Mouse (Mus musculus) kidney, postnatal 36 days (tissue): Measurements from ENCODE around the gene Crnn.

Source experiments
- DNase-seq, 2 experiments: peaks; one replicate each; pipeline ENCODE4 v3.0.0; 2021 to 2022; ENCODE audit warnings: mixed read lengths in 2 of 2

Gene Crnn

DNA sequence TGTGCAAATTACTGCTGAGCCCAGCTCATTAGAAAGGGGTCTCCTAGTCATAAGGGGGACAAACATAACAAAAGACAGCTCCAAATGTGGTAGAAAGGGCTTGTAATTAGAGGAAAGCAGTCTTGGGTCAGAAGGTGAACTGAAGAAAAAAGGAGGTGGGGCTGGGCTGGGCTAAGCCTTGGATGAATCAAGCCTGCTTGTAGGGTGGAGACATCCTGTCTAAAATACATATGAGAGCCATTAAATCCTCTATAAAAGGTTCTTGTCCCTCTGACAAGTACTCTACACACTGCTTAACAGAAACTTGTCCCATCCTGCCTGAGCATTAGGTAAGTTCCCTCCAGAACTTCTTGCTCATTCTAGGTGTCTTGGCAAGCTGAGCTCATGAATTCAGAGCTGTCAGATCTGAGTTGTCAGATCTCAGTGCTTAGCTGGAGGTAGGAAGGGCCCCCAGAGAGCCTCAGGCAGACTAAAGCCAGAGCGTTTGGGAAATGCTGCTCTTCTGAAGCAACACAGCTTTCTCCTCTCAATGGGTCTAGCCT lies at the start of gene Crnn:
Gene Crnn (plus strand): TSS at position 278 of the 542 bp plus-strand sequence.
- DNase-seq, result no peak

DNA sequence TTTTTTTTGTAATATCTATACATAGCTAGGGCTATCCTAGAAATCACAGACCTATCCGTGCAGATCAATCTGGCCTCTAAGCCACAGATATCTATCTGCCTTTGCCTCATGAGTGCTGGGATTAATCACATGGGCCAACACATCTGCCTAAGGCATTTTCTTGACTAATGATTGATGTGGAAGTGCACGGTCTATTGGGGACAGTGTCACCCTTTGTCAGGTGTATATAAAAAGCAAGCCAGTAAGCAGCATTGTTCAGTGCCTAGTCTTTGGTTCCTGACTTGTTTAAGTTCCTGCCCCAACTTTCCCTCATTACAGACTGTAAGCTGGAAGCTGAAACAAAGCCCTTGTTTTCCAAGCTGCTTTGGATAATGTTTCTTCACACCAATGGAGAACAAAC lies 48.1 kb upstream of the Crnn start:
- DNase-seq, result no peak

DNA sequence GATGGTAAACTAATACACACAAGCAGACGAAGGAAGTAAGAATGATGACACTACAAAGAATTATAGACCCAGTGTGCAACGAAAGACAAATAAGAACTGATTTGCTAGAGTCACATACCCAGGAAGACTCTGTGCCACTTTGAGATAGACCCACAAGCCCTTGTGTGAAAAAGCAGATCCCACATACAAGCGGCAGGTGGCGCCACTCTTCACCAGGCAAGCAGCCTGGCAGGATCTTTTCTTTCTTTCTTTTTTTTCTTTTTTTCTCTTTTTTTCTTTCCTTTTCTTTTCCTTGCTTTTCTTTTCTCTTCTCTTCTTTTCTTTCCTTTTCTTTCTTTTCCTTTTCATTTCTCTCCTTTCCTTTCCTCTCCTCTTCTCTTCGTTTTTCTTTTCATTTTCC lies 32.9 kb upstream of the Crnn start:
- peak; percentile 11 to 55 for DNase-seq

DNA sequence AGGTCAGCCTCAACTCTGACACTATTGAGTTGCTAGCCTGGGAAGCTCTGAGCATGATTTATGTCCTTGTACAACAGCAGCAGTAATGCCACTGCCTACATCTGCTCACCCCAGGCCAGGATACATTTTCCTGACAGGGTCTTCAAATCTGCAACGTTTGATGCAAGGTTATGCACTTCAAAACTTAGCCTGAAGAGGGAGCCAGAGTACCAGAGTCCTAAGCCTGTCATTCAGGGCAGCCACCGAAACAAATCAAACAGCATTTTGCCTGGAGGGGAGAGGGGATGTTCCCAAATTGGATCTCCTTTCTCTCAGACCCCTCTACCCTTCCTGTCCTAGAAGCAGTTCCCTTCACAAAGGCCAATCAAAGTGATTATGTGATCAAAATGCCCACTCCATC lies 30.1 kb upstream of the Crnn start:
- DNase-seq, result peak; percentile 17 to 61

DNA sequence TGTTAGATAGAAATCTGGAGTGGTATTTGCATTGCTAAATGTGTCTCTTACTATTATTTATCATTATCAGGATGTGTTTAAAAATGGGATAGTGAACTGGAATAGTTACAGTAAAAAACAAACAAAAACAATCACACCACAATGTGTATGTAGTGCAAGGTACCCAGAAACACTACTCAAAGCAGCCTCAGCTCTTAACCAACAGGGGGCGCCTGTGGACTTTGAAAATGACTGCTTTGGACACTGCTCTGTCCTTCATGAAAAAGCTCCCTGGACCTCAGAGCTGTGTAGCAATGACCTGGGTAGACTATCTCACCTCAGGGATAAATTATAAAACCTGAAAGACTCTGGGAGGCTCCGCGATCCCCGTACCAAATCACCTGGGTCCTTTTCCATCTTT lies 25.5 kb upstream of the Crnn start:
- DNase-seq, result peak; percentile 11 to 44

DNA sequence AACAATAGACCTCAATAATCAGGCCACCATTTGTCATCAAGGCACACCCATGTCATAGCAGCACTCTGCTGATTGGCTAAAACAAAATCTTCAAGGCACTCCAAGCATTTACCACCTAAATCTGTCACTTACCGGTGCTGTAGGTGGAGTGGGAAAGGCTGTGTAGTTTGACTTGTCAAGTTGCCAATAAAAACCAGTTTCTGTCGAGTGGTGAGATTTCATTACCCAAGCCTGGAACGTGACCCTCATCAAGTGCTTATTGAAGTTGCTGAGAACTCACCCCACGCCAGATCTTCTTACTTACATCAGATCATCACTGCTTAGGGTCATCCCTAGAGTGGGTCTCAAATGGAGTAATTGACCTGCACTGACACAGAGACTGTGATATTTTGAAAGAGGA lies 16.5 kb upstream of the Crnn start:
- no peak for DNase-seq

- DNase-seq, result peak; percentile 77 to 79
Observed at GRCm38 (mm10) chr3:93129076-93129475, 15.5 kb upstream of the Crnn start.

DNA sequence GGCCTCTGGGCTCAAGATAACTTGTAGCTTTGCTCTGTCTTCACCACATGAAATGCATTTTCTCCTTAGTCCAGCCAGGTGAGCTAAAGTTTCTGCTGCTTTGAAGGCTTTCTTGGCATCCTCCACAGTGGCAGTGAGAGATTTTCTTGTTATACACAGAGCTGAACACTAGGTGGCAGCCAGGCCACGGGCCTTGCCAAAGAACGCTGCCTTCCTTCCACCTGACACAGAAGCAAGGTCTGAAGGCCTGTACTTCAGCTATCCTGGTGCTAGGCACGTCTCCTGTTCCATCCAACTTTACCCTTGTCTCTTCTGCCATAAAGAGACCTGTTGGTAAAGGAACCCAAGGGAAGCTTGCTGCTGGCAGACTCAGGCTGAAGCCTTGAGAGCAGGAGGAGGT lies 14.1 kb upstream of the Crnn start:
- DNase-seq, result peak; percentile 70 to 72

DNA sequence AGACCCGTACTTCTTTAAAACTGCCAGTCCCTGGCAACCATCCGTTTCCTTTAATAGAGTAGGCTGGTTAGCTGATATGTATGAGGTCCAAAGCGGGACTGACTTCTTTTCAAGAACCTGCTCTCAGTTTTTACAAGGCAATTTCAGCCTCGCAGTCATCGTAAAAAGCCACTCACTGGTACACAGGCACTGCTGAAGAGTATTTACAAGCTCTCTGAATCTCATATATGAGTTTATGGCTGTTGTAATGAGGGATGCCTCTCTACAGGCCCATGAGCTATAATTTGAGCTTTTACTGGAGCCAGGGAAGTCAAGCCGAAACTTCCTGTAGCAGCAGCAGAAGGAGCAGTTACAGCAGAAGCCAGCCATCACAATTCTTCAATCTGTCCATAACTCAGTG lies 17.9 kb downstream of the Crnn start:
- DNase-seq, result no peak

DNA sequence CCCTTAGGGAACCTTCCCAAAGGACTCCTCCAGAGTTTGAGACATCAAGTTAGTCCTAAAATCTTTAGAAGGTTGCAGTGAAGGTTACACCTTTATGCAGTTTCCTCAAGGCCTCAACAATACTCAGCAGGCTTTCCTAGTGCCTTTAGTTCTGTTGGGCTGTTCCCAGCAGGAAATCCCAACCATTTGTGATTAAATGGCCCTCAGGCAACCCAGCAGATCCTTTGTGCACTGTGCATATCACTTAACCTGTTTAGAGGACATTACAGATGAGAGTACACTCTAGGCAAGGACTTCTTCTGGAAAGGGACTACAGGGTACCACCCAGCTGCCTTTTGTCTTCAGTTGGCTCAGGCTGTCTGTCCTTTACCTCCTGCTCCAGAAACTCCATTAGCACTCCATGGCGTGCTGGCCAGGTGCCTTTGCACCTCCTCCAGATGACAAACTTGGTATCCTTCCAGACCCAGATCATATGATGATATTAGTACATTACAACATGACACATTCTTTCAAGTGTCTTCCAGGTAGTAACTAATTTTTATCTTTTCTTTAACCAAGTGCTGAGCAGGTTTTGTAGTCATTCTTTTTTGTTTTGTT lies 18.5 kb downstream of the Crnn start:
- DNase-seq, result no peak

DNA sequence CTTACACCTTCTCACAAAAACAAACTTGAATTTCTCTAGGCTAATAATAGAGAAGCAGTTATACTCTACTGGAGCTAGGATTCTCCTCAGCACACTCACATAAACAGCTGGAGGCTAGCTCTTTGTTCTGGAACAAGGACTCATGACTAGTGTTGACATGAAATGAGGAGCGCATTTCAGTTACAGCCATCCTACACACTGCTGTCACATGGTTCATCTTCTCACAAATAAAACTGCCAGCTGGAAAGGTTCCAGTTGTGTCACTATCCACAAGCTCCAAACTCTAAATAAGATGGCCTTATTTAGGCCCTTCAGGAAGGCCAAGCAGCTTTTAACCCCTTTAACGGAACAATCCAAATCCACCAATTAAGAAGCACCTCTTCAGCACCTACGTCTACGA lies 36.3 kb downstream of the Crnn start:
- no peak for DNase-seq

DNA sequence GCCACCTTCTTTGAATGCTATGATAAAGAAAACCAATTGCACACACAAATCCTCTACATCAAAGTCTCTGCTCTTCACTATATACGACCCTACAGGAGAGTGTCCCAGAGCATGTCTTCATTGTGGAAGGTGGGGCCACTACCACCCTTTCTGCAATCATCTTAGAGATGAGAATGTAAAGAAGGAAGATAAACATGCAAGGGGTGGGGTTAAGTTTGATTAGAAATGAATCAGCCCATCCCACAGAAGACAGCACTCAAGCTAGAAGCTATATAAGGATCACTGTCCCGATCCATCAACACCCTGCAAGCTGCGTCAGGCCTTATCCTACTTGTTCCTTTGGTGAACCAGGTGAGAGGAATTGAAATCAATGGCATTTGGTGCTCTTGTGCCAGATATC lies 52.4 kb downstream of the Crnn start, which contains the start of gene Flg2:
Gene Flg2 (plus strand): TSS at position 301 of the 400 bp plus-strand sequence.
- DNase-seq, result no peak
